Mouse (Mus musculus): ENCODE measurements at regions not wholly inside any gene's neighbourhood (a gene's known extent, or its start where the extent isn't known, plus 50 kb on each side); places are given as distances from the start of the nearest gene placed in this dataset.

GRCm38 (mm10) chr2:160584568-160584967, 61.1 kb upstream of the Top1 start:
- no peak for DNase-seq (ENCODE audit: low spot score)

GRCm38 (mm10) chr2:160587015-160587835, 58.5 kb upstream of the Top1 start:
- DNase-seq (ENCODE audit: low spot score) = no peak

- DNase-seq (ENCODE audit: low spot score) = no peak
Observed at GRCm38 (mm10) chr2:160588401-160588800, 57.3 kb upstream of the Top1 start.

GRCm38 (mm10) chr2:160590209-160590910, 55.3 kb upstream of the Top1 start:
- DNase-seq (ENCODE audit: low spot score) = no peak

- no peak for DNase-seq (ENCODE audit: low spot score)
Observed at GRCm38 (mm10) chr2:160591446-160592180, 54.1 kb upstream of the Top1 start.

- peak; percentile 79 for DNase-seq (ENCODE audit: low spot score)
Observed at GRCm38 (mm10) chr2:160593035-160593434, 52.7 kb upstream of the Top1 start.
